Mouse (Mus musculus) limb, embryonic 15.5 days (tissue): ENCODE results near the gene Rgs16. TPM values are rescaled to one million over a fixed set of nuclear protein-coding genes. Genes with fewer than 3 reads are reported as not detected.

Source experiments
- ATAC-seq: fragments of 200-750 bp; cut with Nextera tagmentation; 2 replicates; pipeline ENCODE4 v1.8.0; 2017; ENCODE audit warnings: low read depth, moderate TSS enrichment; ENCODE audit not compliant: insufficient number of reproducible peaks, low FRiP score, low TSS enrichment
- H3K27ac ChIP-seq: fragments of 300-500 bp; sonication (generic); 2 replicates; pipeline ENCODE4 v1.5.1; 2015; ENCODE audit warnings: moderate library complexity, mild to moderate bottlenecking, inconsistent platforms
- H3K27me3 ChIP-seq: fragments of 300-500 bp; sonication (generic); 2 replicates; pipeline ENCODE4 v1.6.1; 2015; ENCODE audit warnings: inconsistent platforms
- H3K36me3 ChIP-seq: fragments of 300-500 bp; sonication (generic); 2 replicates; pipeline ENCODE4 v1.6.1; 2015; ENCODE audit warnings: inconsistent platforms
- H3K4me1 ChIP-seq: fragments of 300-500 bp; sonication (generic); 2 replicates; pipeline ENCODE4 v1.6.1; 2015; ENCODE audit warnings: inconsistent platforms
- H3K4me2 ChIP-seq: fragments of 300-500 bp; sonication (generic); 2 replicates; pipeline ENCODE4 v1.6.1; 2015; ENCODE audit warnings: mild to moderate bottlenecking, inconsistent platforms
- H3K4me3 ChIP-seq: fragments of 300-500 bp; sonication (generic); 2 replicates; pipeline ENCODE4 v1.5.1; 2015; ENCODE audit warnings: mild to moderate bottlenecking, inconsistent platforms
- H3K9ac ChIP-seq: fragments of 300-500 bp; sonication (generic); 2 replicates; pipeline ENCODE4 v1.6.1; 2015; ENCODE audit warnings: inconsistent platforms
- H3K9me3 ChIP-seq: fragments of 300-500 bp; sonication (generic); 2 replicates; pipeline ENCODE4 v1.6.1; 2016; ENCODE audit warnings: inconsistent platforms
- WGBS: fragments of 180-500 bp; shearing (Covaris S2); methylation state at CpG from one replicate; pipeline ENCODE4 v1.1.7; 2015; 5-methylcytosine and 5-hydroxymethylcytosine counted together
- polyA plus RNA-seq: library from polyadenylated mRNA; unstranded; fragments of >200 nt; fragmentation: Nextera tagmentation; extraction: Ambion mirVana; gene quantifications from 2 replicates; pipeline ENCODE4 v1.2.1, GENCODE M21; 2015

Rgs16 gene
- polyA plus RNA-seq, 1 experiment from 2014 or later, result 12.7 TPM

GRCm38 (mm10) chr1:153742374-153743155 lies 2.4 kb downstream of the Rgs16 start:
- 45% methylated on average over 11 of the region's 11 CpGs for WGBS
- ATAC-seq, result no peak
- Histone ChIP-seq H3K27me3 (peaks cover 14% of the 10 kb centered on the region), H3K4me1 (peaks cover 23% of the 10 kb centered on the region), H3K36me3 (peaks cover 6% of the 10 kb centered on the region), H3K9ac (no peak overlapping the region), H3K4me3 (peak overlapping the region; percentile 45; the same call in 1 of the 2 replicates), H3K4me2 (no peak overlapping the region), H3K27ac (no peak overlapping the region), H3K9me3 (no peaks in the 10 kb centered on the region)

DNA sequence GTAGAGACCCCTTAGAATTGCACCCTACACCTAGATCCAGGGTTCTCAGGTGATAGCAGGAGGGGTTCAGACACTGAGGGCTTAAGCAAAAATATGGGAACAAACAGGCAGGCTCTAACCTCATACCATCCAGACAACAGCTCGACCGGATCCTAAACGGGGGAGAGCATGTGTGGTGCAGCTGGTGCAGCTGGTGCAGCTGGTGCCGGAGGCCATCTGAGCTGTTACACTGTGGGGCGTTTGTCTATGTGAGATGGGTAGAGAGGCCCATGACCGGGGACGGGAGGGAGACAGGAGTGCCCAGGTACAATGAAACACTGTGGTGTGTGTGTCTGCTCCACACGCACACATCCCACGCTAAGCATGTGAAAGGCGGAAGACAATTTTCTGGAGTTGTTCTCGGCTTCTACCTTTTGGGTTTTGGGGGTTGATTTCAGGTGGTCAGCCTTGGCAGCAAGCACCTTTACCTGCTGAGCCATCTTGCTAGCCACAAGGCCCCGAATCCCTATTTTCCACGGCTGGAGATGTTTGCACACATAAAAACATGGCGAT lies 6.0 kb downstream of the Rgs16 start:
- peaks cover 6% of the 10 kb centered on the region for H3K36me3 ChIP-seq
- no peak overlapping the region for H3K27ac ChIP-seq
- no peak overlapping the region for H3K4me2 ChIP-seq
- H3K4me3 ChIP-seq, result no peak overlapping the region
- ATAC-seq, result no peak
- H3K9ac ChIP-seq, result no peak overlapping the region
- 63% methylated on average over 14 of the region's 14 CpGs for WGBS
- no peaks in the 10 kb centered on the region for H3K9me3 ChIP-seq
- H3K4me1 ChIP-seq, result peaks cover 22% of the 10 kb centered on the region
- no peaks in the 10 kb centered on the region for H3K27me3 ChIP-seq

DNA sequence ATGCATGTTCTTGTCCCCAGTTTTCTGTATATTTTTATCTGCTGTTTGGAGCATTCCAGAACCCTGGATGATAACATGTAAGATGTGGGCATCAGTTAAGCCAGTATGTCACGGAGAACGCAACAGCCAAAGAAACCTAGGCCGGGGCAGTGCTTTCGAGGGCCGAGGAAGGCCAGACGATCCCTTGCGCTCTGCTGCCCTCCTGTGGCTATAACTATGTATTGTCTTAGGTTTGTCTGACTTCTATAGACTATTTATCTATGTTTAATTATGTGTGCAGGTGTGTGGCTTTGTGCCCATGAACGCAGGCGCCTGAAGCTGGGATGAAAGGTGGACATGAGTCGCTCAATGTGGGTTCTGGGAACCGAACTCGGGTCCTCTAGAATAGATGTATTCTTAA lies 6.6 kb downstream of the Rgs16 start:
- Histone ChIP-seq H3K27ac (no peak overlapping the region), H3K4me3 (no peak overlapping the region), H3K9me3 (no peaks in the 10 kb centered on the region), H3K36me3 (peaks cover 6% of the 10 kb centered on the region), H3K4me1 (peaks cover 22% of the 10 kb centered on the region), H3K27me3 (no peaks in the 10 kb centered on the region), H3K9ac (no peak overlapping the region), H3K4me2 (no peak overlapping the region)
- no peak for ATAC-seq
- 4% methylated on average over 12 of the region's 12 CpGs for WGBS

GRCm38 (mm10) chr1:153747861-153748530 lies 7.8 kb downstream of the Rgs16 start:
- peaks cover 27% of the 10 kb centered on the region for H3K4me1 ChIP-seq
- no peaks in the 10 kb centered on the region for H3K9me3 ChIP-seq
- no peak for ATAC-seq
- H3K36me3 ChIP-seq, result peaks cover 6% of the 10 kb centered on the region
- 60% methylated on average over 12 of the region's 12 CpGs for WGBS
- no peak overlapping the region for H3K27ac ChIP-seq
- H3K27me3 ChIP-seq, result no peaks in the 10 kb centered on the region
- H3K4me2 ChIP-seq, result no peak overlapping the region
- H3K9ac ChIP-seq, result no peak overlapping the region
- no peak overlapping the region for H3K4me3 ChIP-seq

- Histone ChIP-seq H3K4me2 (no peak overlapping the region), H3K27ac (no peak overlapping the region), H3K36me3 (peaks cover 6% of the 10 kb centered on the region), H3K4me1 (peaks cover 27% of the 10 kb centered on the region), H3K9me3 (no peaks in the 10 kb centered on the region), H3K4me3 (no peak overlapping the region), H3K9ac (no peak overlapping the region), H3K27me3 (no peaks in the 10 kb centered on the region)
- no peak for ATAC-seq
- WGBS, result 3% methylated on average over 1 of the region's 1 CpGs
These were observed 8.4 kb downstream of the Rgs16 start for GRCm38 (mm10) chr1:153748549-153748948.

DNA sequence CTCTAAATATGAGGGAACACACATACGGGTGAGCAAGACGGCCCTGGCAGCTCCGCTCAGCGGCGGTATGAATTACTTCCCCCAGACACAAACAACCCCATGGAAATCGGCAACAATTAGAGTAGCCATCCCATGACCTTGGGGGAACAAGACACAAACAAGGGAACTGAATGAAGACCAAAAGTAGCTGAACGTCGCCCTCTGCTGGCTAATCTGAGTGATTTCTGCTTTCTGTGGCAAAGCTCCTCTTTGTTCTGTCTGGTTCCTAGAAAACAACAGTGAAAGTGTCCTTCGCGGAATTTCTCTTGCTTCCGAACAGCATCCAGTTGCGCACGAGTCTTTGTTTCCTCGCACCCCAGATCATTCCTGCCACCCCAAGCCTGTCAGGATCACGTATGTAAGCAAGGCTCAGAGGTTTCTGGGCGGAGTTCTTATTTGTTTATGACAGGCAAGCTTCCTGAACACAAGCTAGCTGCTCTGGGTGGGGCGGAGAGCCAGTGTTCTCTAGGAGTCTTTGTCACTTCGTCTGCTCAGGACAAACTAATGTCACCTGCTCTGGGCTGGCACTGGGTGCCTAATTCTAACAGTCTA lies 9.2 kb downstream of the Rgs16 start, which contains the start of gene Rnasel:
Gene Rnasel (plus strand): TSS at position 216 of the 591 bp plus-strand sequence.
- Histone ChIP-seq H3K4me3 (peak within 1 kb of the TSS; percentile 45), H3K9ac (peak within 1 kb of the TSS; percentile 55), H3K27me3 (no peaks in the 10 kb centered on the region), H3K4me1 (peaks cover 22% of the 10 kb centered on the region), H3K36me3 (no peaks in the 10 kb centered on the region), H3K9me3 (no peaks in the 10 kb centered on the region), H3K4me2 (peak within 1 kb of the TSS; percentile 60), H3K27ac (peak within 1 kb of the TSS; percentile 47; the same call in 1 of the 2 replicates)
- WGBS, result 3% methylated on average over 18 of the region's 18 CpGs
- ATAC-seq, result no peak

- no peak overlapping the region for H3K9ac ChIP-seq
- no peaks in the 10 kb centered on the region for H3K36me3 ChIP-seq
- no peaks in the 10 kb centered on the region for H3K27me3 ChIP-seq
- H3K4me1 ChIP-seq, result peaks cover 22% of the 10 kb centered on the region
- peak overlapping the region; percentile 60 for H3K4me2 ChIP-seq
- H3K9me3 ChIP-seq, result no peaks in the 10 kb centered on the region
- WGBS, result 27% methylated on average over 6 of the region's 6 CpGs
- H3K27ac ChIP-seq, result no peak overlapping the region
- ATAC-seq, result no peak
- H3K4me3 ChIP-seq, result peak overlapping the region; percentile 45
These were observed 9.9 kb downstream of the Rgs16 start for GRCm38 (mm10) chr1:153750054-153750453.

- Histone ChIP-seq H3K4me1 (peaks cover 22% of the 10 kb centered on the region), H3K27ac (peak overlapping the region; percentile 24; the same call in 1 of the 2 replicates), H3K27me3 (no peaks in the 10 kb centered on the region), H3K36me3 (no peaks in the 10 kb centered on the region), H3K9ac (0 out of 2 replicates have a peak overlapping the region, but pooled peaks have one; percentile 15), H3K9me3 (no peaks in the 10 kb centered on the region), H3K4me3 (peak overlapping the region; percentile 28), H3K4me2 (peak overlapping the region; percentile 39)
- no peak; the same call in 1 of the 2 replicates for ATAC-seq
- WGBS, result 33% methylated on average over 13 of the region's 13 CpGs
These were observed 11.7 kb downstream of the Rgs16 start for GRCm38 (mm10) chr1:153751763-153752301.

- peaks cover 22% of the 10 kb centered on the region for H3K4me1 ChIP-seq
- no peaks in the 10 kb centered on the region for H3K27me3 ChIP-seq
- H3K4me3 ChIP-seq, result peak overlapping the region; percentile 28
- no peaks in the 10 kb centered on the region for H3K36me3 ChIP-seq
- ATAC-seq, result no peak
- no peak overlapping the region for H3K9ac ChIP-seq
- H3K4me2 ChIP-seq, result peak overlapping the region; percentile 39
- 63% methylated on average over 6 of the region's 6 CpGs for WGBS
- no peaks in the 10 kb centered on the region for H3K9me3 ChIP-seq
- no peak overlapping the region for H3K27ac ChIP-seq
These were observed 12.4 kb downstream of the Rgs16 start for GRCm38 (mm10) chr1:153752521-153752920.

DNA sequence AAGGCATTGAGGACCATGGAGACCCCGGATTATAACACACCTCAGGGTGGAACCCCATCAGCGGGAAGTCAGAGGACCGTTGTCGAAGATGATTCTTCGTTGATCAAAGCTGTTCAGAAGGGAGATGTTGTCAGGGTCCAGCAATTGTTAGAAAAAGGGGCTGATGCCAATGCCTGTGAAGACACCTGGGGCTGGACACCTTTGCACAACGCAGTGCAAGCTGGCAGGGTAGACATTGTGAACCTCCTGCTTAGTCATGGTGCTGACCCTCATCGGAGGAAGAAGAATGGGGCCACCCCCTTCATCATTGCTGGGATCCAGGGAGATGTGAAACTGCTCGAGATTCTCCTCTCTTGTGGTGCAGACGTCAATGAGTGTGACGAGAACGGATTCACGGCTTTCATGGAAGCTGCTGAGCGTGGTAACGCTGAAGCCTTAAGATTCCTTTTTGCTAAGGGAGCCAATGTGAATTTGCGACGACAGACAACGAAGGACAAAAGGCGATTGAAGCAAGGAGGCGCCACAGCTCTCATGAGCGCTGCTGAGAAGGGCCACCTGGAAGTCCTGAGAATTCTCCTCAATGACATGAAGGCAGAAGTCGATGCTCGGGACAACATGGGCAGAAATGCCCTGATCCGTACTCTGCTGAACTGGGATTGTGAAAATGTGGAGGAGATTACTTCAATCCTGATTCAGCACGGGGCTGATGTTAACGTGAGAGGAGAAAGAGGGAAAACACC lies 13.7 kb downstream of the Rgs16 start:
- Histone ChIP-seq H3K36me3 (no peaks in the 10 kb centered on the region), H3K4me2 (no peak overlapping the region), H3K27me3 (no peaks in the 10 kb centered on the region), H3K9ac (no peak overlapping the region), H3K27ac (no peak overlapping the region), H3K9me3 (no peaks in the 10 kb centered on the region), H3K4me3 (no peak overlapping the region), H3K4me1 (peaks cover 17% of the 10 kb centered on the region)
- no peak for ATAC-seq
- WGBS, result 75% methylated on average over 25 of the region's 25 CpGs

GRCm38 (mm10) chr1:153764136-153764535 lies 24.0 kb downstream of the Rgs16 start:
- no peak overlapping the region for H3K4me3 ChIP-seq
- no peak overlapping the region for H3K27ac ChIP-seq
- no peak overlapping the region for H3K9ac ChIP-seq
- H3K4me1 ChIP-seq, result no peaks in the 10 kb centered on the region
- H3K9me3 ChIP-seq, result no peaks in the 10 kb centered on the region
- H3K27me3 ChIP-seq, result no peaks in the 10 kb centered on the region
- no peak for ATAC-seq
- no peak overlapping the region for H3K4me2 ChIP-seq
- no peaks in the 10 kb centered on the region; the same call in 1 of the 2 replicates for H3K36me3 ChIP-seq
- 83% methylated on average over 11 of the region's 11 CpGs for whole genome bisulfite sequencing
